Mouse (Mus musculus) kidney, adult 2 months (tissue): ENCODE data around the gene Ddx19b.
"Not testable (repeated sequence)": the region's sequence is repeated elsewhere in the genome, so short reads cannot be mapped to it uniquely, and the experiment has no call there.

Experiments
- CTCF ChIP-seq: fragments of 200-500 bp; conservative IDR thresholded peaks from 2 replicates; pipeline ENCODE4 v1.5.1; 2011; ENCODE audit warnings: low read depth, mild to moderate bottlenecking, control low read depth, low read length, moderate library complexity, mixed read lengths; ENCODE audit not compliant: insufficient read depth, insufficient read length
- POLR2A ChIP-seq: fragments of 200-500 bp; IDR thresholded peaks from one replicate; pipeline ENCODE4 v1.6.1; 2011; ENCODE audit warnings: low read depth, low read length, control low read depth

DNA sequence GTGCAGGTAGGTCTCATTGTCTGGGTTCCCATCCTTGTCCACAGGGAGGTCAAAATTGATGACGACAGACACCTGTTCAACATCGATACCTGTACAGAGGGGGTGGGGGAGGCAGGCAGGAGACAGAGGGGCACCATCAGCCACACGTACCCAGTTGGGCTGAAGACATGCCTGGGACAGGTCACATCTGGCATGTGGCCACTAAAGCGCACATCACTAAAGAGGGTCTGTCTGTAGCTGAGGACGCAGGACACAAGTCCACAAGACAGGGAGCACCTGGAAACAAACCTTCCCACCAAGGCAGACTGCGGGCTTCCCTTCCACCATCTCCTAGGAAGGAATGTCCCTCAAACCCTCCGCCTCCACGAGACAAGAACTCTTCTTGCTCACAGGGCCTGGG is 55.0 kb downstream of the Ddx19b start:
- TF ChIP-seq POLR2A, CTCF: not testable (repeated sequence)
